Mouse (Mus musculus) C2C12 (cell line): ENCODE measurements around the gene Dnajc5.

ENCODE experiments used
- CEBPB ChIP-seq: IDR thresholded peaks from one replicate; pipeline ENCODE4 v1.6.1; 2011; ENCODE audit warnings: low read depth, mild to moderate bottlenecking, control low read depth, moderate library complexity
- CTCF ChIP-seq: IDR thresholded peaks from one replicate; pipeline ENCODE4 v1.5.1; 2011; ENCODE audit not compliant: control insufficient read depth, insufficient read depth, insufficient read length
- FOSL1 ChIP-seq: IDR thresholded peaks from one replicate; pipeline ENCODE4 v1.8.0; 2011; ENCODE audit warnings: mild to moderate bottlenecking, low read length; ENCODE audit not compliant: poor library complexity, insufficient read depth, severe bottlenecking
- MAX ChIP-seq: IDR thresholded peaks from one replicate; pipeline ENCODE4 v1.6.1; 2011; ENCODE audit warnings: mild to moderate bottlenecking, control low read depth
- MYOD1 ChIP-seq: IDR thresholded peaks from one replicate; pipeline ENCODE4 v1.6.1; 2011; ENCODE audit warnings: low read depth; ENCODE audit not compliant: control insufficient read depth, insufficient read length
- MYOG ChIP-seq: IDR thresholded peaks from one replicate; pipeline ENCODE4 v1.6.1; 2011; ENCODE audit not compliant: control insufficient read depth, insufficient read length; ENCODE audit errors: extremely low read depth
- USF1 ChIP-seq: IDR thresholded peaks from one replicate; pipeline ENCODE4 v1.6.1; 2011; ENCODE audit warnings: low read depth, mild to moderate bottlenecking, control low read depth, moderate library complexity

DNA sequence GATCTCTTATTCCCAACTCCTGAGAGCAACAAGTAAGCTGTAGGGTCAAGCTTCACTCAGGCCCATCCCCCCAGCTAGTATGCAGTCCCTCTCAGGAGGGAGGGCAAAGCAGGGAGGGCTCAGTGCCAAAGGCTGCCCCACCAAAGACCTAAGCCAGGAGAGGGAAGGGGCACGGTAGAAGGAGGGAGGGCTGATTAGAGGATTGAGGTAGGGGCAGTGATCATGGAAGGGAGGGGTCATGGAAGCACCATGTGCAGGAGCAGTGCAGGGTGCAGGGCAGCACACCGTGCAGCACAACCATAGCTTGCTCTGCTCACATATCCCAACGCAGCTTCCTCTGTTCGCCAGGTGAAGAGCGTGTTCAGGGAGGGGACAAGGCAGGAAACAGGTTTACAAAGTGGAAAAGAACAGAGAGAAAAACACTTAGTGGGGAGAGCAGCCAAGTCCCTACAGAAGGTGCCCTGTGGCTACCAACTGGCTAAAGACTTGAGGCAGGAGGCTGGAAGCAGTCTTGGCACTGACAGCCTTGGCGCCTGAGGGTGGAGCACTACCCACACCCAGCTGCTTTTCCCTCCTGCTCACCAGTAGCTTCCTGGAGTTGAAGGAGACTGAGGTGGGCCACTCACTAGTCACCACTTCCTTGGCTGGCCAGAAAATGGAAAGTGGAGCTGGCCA, 50.8 kb downstream of the Dnajc5 start:
- TF ChIP-seq CTCF (no peak), USF1 (no peak), MAX (no peak), CEBPB (no peak), MYOD1 (no peak), MYOG (no peak), FOSL1 (no peak)
